Mouse (Mus musculus) layer of hippocampus, adult 9-11 months (tissue): ENCODE measurements around the gene 2010111I01Rik.
"Not testable (repeated sequence)": the region's sequence is repeated elsewhere in the genome, so short reads cannot be mapped to it uniquely, and the experiment has no call there.

Experiments used
- DNase-seq: peaks from one replicate; pipeline ENCODE4 v3.0.0; 2022

The 2010111I01Rik gene

GRCm38 (mm10) chr13:62956776-62957175 lies 7.9 kb upstream of the 2010111I01Rik start:
- no peak for DNase-seq

GRCm38 (mm10) chr13:62963358-62963757 lies 1.3 kb upstream of the 2010111I01Rik start:
- no peak for DNase-seq

GRCm38 (mm10) chr13:62968223-62968622 lies 3.5 kb downstream of the 2010111I01Rik start:
- no peak for DNase-seq

GRCm38 (mm10) chr13:62970515-62971269 lies 6.0 kb downstream of the 2010111I01Rik start:
- DNase-seq: no peak

GRCm38 (mm10) chr13:62972403-62972802 lies 7.7 kb downstream of the 2010111I01Rik start:
- no peak for DNase-seq

GRCm38 (mm10) chr13:62973111-62973510 lies 8.4 kb downstream of the 2010111I01Rik start:
- no peak for DNase-seq

GRCm38 (mm10) chr13:62978104-62978503 lies 13.4 kb downstream of the 2010111I01Rik start:
- no peak for DNase-seq

- DNase-seq: no peak
Measured at GRCm38 (mm10) chr13:62978784-62979183, 14.1 kb downstream of the 2010111I01Rik start.

GRCm38 (mm10) chr13:62979215-62979614 lies 14.5 kb downstream of the 2010111I01Rik start:
- no peak for DNase-seq

- no peak for DNase-seq
Measured at GRCm38 (mm10) chr13:62980131-62980530, 15.4 kb downstream of the 2010111I01Rik start.

GRCm38 (mm10) chr13:62984485-62984884 lies 19.8 kb downstream of the 2010111I01Rik start:
- no peak for DNase-seq

- DNase-seq: no peak
Measured at GRCm38 (mm10) chr13:62989891-62990490, 25.3 kb downstream of the 2010111I01Rik start.

GRCm38 (mm10) chr13:62993543-62994477 lies 29.1 kb downstream of the 2010111I01Rik start:
- DNase-seq: no peak

- DNase-seq: no peak
Measured at GRCm38 (mm10) chr13:62996767-62997166, 32.1 kb downstream of the 2010111I01Rik start.

- not testable (repeated sequence) for DNase-seq
Measured at GRCm38 (mm10) chr13:63007491-63007890, 42.8 kb downstream of the 2010111I01Rik start.

- DNase-seq: no peak
Measured at GRCm38 (mm10) chr13:63010345-63011090, 45.8 kb downstream of the 2010111I01Rik start.

GRCm38 (mm10) chr13:63014353-63014752 lies 49.7 kb downstream of the 2010111I01Rik start:
- no peak for DNase-seq

- no peak for DNase-seq
Measured at GRCm38 (mm10) chr13:63015362-63015761, 50.7 kb downstream of the 2010111I01Rik start.

- DNase-seq: peak; percentile 18
Measured at GRCm38 (mm10) chr13:63016056-63016455, 51.4 kb downstream of the 2010111I01Rik start.

- no peak for DNase-seq
Measured at GRCm38 (mm10) chr13:63023243-63024217, 58.8 kb downstream of the 2010111I01Rik start.

- no peak for DNase-seq
Measured at GRCm38 (mm10) chr13:63030023-63030422, 65.3 kb downstream of the 2010111I01Rik start.
